Mouse (Mus musculus) heart, embryonic 10.5 days (tissue): ENCODE data around the gene Iqsec1. TPM values are rescaled to one million over a fixed set of nuclear protein-coding genes. Genes with fewer than 3 reads are reported as not detected.
A peak's percentile ranks its signal among the peaks of the same experiment; 100 is the strongest.

Experiments
- DNase-seq: peaks from one replicate; pipeline ENCODE4 v3.0.0-alpha.2; 2017; ENCODE audit warnings: low spot score
- H3K27ac ChIP-seq: fragments of 300-500 bp; sonication (generic); 2 replicates; pipeline ENCODE4 v1.5.1; 2016; ENCODE audit warnings: mild to moderate bottlenecking
- H3K27me3 ChIP-seq: fragments of 300-500 bp; sonication (generic); 2 replicates; pipeline ENCODE4 v1.6.1; 2016; ENCODE audit warnings: mild to moderate bottlenecking; ENCODE audit not compliant: poor library complexity, insufficient read depth, severe bottlenecking
- H3K36me3 ChIP-seq: fragments of 300-500 bp; sonication (generic); 2 replicates; pipeline ENCODE4 v1.6.1; 2016; ENCODE audit warnings: mild to moderate bottlenecking, moderate library complexity
- H3K4me1 ChIP-seq: fragments of 300-500 bp; sonication (generic); 2 replicates; pipeline ENCODE4 v1.6.1; 2016; ENCODE audit warnings: mild to moderate bottlenecking
- H3K4me3 ChIP-seq: fragments of 300-500 bp; sonication (generic); 2 replicates; pipeline ENCODE4 v1.5.1; 2016; ENCODE audit warnings: mild to moderate bottlenecking, moderate library complexity
- H3K9me3 ChIP-seq: fragments of 300-500 bp; sonication (generic); 2 replicates; pipeline ENCODE4 v1.6.1; 2016; ENCODE audit warnings: mild to moderate bottlenecking, moderate library complexity
- WGBS: fragments of 180-500 bp; shearing (Covaris S2); methylation state at CpG from one replicate; pipeline ENCODE4 v1.1.7; 2016; 5-methylcytosine and 5-hydroxymethylcytosine counted together
- polyA plus RNA-seq: library from polyadenylated mRNA; unstranded; fragments of >200 nt; fragmentation: Nextera tagmentation; extraction: Ambion mirVana; gene quantifications from 2 replicates; pipeline ENCODE4 v1.2.1, GENCODE M21; 2016

Iqsec1 gene
- polyA plus RNA-seq, 1 experiment from 2014 or later = 12.1 TPM

- peaks cover 44% of the 10 kb centered on the region for H3K4me1 ChIP-seq
- 7% methylated on average over 15 of the region's 15 CpGs for WGBS
Measured at GRCm38 (mm10) chr6:91000819-91001525, 12.5 kb upstream of the Iqsec1 start.

GRCm38 (mm10) chr6:90999176-90999575 is 10.7 kb upstream of the Iqsec1 start:
- WGBS = 64% methylated on average over 4 of the region's 4 CpGs
- DNase-seq = no peak
- Histone ChIP-seq H3K9me3 (no peaks in the 10 kb centered on the region), H3K36me3 (no peaks in the 10 kb centered on the region), H3K4me1 (peaks cover 44% of the 10 kb centered on the region), H3K27me3 (no peaks in the 10 kb centered on the region; the same call in 1 of the 2 replicates), H3K4me3 (no peak overlapping the region), H3K27ac (peak overlapping the region; percentile 6; the same call in 1 of the 2 replicates)

More at GRCm38 (mm10) chr6:91000819-91001525, 12.5 kb upstream of the Iqsec1 start:
- Histone ChIP-seq H3K4me3 (peak overlapping the region; percentile 31), H3K9me3 (no peaks in the 10 kb centered on the region), H3K27me3 (no peaks in the 10 kb centered on the region; the same call in 1 of the 2 replicates), H3K36me3 (no peaks in the 10 kb centered on the region), H3K27ac (peak overlapping the region; percentile 84)
- no peak for DNase-seq

GRCm38 (mm10) chr6:90997025-90997424 is 8.5 kb upstream of the Iqsec1 start:
- WGBS = 88% methylated on average over 3 of the region's 3 CpGs
- no peak overlapping the region for H3K27ac ChIP-seq
- no peak for DNase-seq
- H3K27me3 ChIP-seq = no peaks in the 10 kb centered on the region; the same call in 1 of the 2 replicates
- no peak overlapping the region for H3K4me3 ChIP-seq
- H3K4me1 ChIP-seq = peaks cover 34% of the 10 kb centered on the region
- H3K9me3 ChIP-seq = no peaks in the 10 kb centered on the region
- H3K36me3 ChIP-seq = no peaks in the 10 kb centered on the region; the same call in 1 of the 2 replicates

GRCm38 (mm10) chr6:90996181-90996580 is 7.7 kb upstream of the Iqsec1 start:
- 82% methylated on average over 2 of the region's 2 CpGs for WGBS
- Histone ChIP-seq H3K27ac (no peak overlapping the region), H3K36me3 (no peaks in the 10 kb centered on the region; the same call in 1 of the 2 replicates), H3K4me1 (peaks cover 27% of the 10 kb centered on the region), H3K27me3 (no peaks in the 10 kb centered on the region; the same call in 1 of the 2 replicates), H3K4me3 (no peak overlapping the region), H3K9me3 (no peaks in the 10 kb centered on the region)
- no peak for DNase-seq

GRCm38 (mm10) chr6:90988299-90988625 is 223 bp downstream of the Iqsec1 start:
- H3K36me3 ChIP-seq = no peaks in the 10 kb centered on the region; the same call in 1 of the 2 replicates
- peaks cover 3% of the 10 kb centered on the region; the same call in 1 of the 2 replicates for H3K9me3 ChIP-seq
- H3K27ac ChIP-seq = peak overlapping the region; percentile 94
- H3K4me3 ChIP-seq = peak overlapping the region; percentile 85
- WGBS = 4% methylated on average over 59 of the region's 59 CpGs
- H3K27me3 ChIP-seq = no peaks in the 10 kb centered on the region
- peaks cover 59% of the 10 kb centered on the region for H3K4me1 ChIP-seq
- no peak for DNase-seq

GRCm38 (mm10) chr6:90987561-90988298 is 755 bp downstream of the Iqsec1 start:
- H3K27me3 ChIP-seq = no peaks in the 10 kb centered on the region
- no peaks in the 10 kb centered on the region; the same call in 1 of the 2 replicates for H3K36me3 ChIP-seq
- peak overlapping the region; percentile 94 for H3K27ac ChIP-seq
- H3K9me3 ChIP-seq = peaks cover 3% of the 10 kb centered on the region; the same call in 1 of the 2 replicates
- H3K4me3 ChIP-seq = peak overlapping the region; percentile 85
- DNase-seq = no peak
- H3K4me1 ChIP-seq = peaks cover 64% of the 10 kb centered on the region
- under 1% methylated on average over 76 of the region's 76 CpGs for WGBS

- no peak for DNase-seq
- Histone ChIP-seq H3K36me3 (peaks cover 2% of the 10 kb centered on the region; the same call in 1 of the 2 replicates), H3K4me3 (0 out of 2 replicates have a peak overlapping the region, but pooled peaks have one; percentile 10), H3K4me1 (peaks cover 76% of the 10 kb centered on the region), H3K9me3 (no peaks in the 10 kb centered on the region), H3K27ac (peak overlapping the region; percentile 64), H3K27me3 (no peaks in the 10 kb centered on the region)
- WGBS = 14% methylated on average over 3 of the region's 3 CpGs
Measured at GRCm38 (mm10) chr6:90984101-90984500, 4.4 kb downstream of the Iqsec1 start.

GRCm38 (mm10) chr6:90974279-90974678 is 14.2 kb downstream of the Iqsec1 start:
- WGBS = 83% methylated on average over 2 of the region's 2 CpGs
- Histone ChIP-seq H3K4me3 (no peak overlapping the region), H3K27me3 (no peaks in the 10 kb centered on the region), H3K27ac (no peak overlapping the region), H3K9me3 (no peaks in the 10 kb centered on the region), H3K36me3 (no peaks in the 10 kb centered on the region), H3K4me1 (peaks cover 32% of the 10 kb centered on the region)
- no peak for DNase-seq

- H3K27ac ChIP-seq = peak overlapping the region; percentile 79
Measured at GRCm38 (mm10) chr6:90969341-90969871, 19.1 kb downstream of the Iqsec1 start.

GRCm38 (mm10) chr6:90953349-90953748 is 35.1 kb downstream of the Iqsec1 start:
- H3K36me3 ChIP-seq = no peaks in the 10 kb centered on the region
- DNase-seq = no peak
- H3K4me3 ChIP-seq = no peak overlapping the region
- 62% methylated on average over 4 of the region's 4 CpGs for WGBS
- H3K27me3 ChIP-seq = no peaks in the 10 kb centered on the region
- no peak overlapping the region for H3K27ac ChIP-seq
- H3K4me1 ChIP-seq = peaks cover 56% of the 10 kb centered on the region
- H3K9me3 ChIP-seq = no peaks in the 10 kb centered on the region

More at GRCm38 (mm10) chr6:90969341-90969871, 19.1 kb downstream of the Iqsec1 start:
- Histone ChIP-seq H3K4me3 (no peak overlapping the region), H3K36me3 (no peaks in the 10 kb centered on the region), H3K27me3 (no peaks in the 10 kb centered on the region), H3K4me1 (peaks cover 42% of the 10 kb centered on the region), H3K9me3 (no peaks in the 10 kb centered on the region)
- DNase-seq = no peak
- WGBS = 19% methylated on average over 2 of the region's 2 CpGs

- 53% methylated on average over 2 of the region's 2 CpGs for WGBS
- Histone ChIP-seq H3K27ac (no peak overlapping the region), H3K4me3 (no peak overlapping the region), H3K36me3 (no peaks in the 10 kb centered on the region), H3K27me3 (no peaks in the 10 kb centered on the region), H3K9me3 (no peaks in the 10 kb centered on the region), H3K4me1 (peaks cover 66% of the 10 kb centered on the region)
- no peak for DNase-seq
Measured at GRCm38 (mm10) chr6:90950936-90951335, 37.5 kb downstream of the Iqsec1 start.

- Histone ChIP-seq H3K27ac (no peak overlapping the region), H3K27me3 (no peaks in the 10 kb centered on the region), H3K4me1 (peaks cover 69% of the 10 kb centered on the region), H3K9me3 (no peaks in the 10 kb centered on the region), H3K36me3 (no peaks in the 10 kb centered on the region), H3K4me3 (no peak overlapping the region)
- 78% methylated on average over 1 of the region's 1 CpGs for WGBS
- DNase-seq = no peak
Measured at GRCm38 (mm10) chr6:90948097-90948496, 40.4 kb downstream of the Iqsec1 start.
